Mouse (Mus musculus): ENCODE measurements around the gene Wfdc15a. TPM values are rescaled to one million over a fixed set of nuclear protein-coding genes. Genes with fewer than 3 reads are reported as not detected.

Gene Wfdc15a
- total and polyA plus RNA-seq, 3 experiments: not detected

DNA sequence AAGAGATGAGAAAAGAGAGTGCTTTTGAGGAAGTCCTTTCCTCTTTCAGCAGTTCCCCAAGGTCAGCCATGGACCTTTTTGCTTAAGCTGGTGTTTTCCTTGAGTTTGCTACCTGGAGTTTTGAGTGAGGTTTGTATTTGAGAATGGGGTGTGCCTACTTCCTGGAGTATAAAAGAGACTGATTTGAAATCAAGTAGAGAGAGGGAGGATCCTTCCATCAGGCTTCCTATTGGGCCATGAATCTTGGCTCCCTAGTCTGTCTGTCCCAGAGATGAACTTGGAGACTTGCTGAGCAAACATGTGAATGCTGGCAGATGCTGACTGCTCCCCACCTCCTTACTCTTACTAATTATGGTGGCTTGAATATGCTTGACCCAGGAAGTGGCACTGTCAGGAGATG, 7.7 kb downstream of the Wfdc15a start:
- H3K27me3 ChIP-seq (replicated peaks): no peaks in the 10 kb centered on the region
- no peak for DNase-seq (ENCODE audit: extremely low read depth)
- peaks cover 9% of the 10 kb centered on the region for H3K9me3 ChIP-seq (replicated peaks; ENCODE audit: low read length)
- H3K4me1 ChIP-seq (ENCODE audit: control insufficient read depth in 1 of 2, insufficient read depth in 2 of 2): peaks cover 19 to 32% of the 10 kb centered on the region in 2 experiments
- no peak overlapping the region for H3K27ac ChIP-seq (ENCODE audit: insufficient read depth, low read depth)
- H3K4me3 ChIP-seq (replicated peaks in 1 of 3; ENCODE audit: low read depth in 2 of 3, low read length in 2 of 3, poor library complexity in 1 of 3): no peak overlapping the region
- in situ Hi-C loops (cut with MboI; ENCODE audit: low pct_ligation_motif_present, low pct_unique_long_range_greater_than_20kb, low sequenced_read_pairs) (no loop called here), dilution Hi-C loops (cut with MboI; ENCODE audit: extremely low pct_ligation_motif_present, extremely low pct_unique_long_range_greater_than_20kb, low sequenced_read_pairs) (no loop called here)
- no peaks in the 10 kb centered on the region for H3K36me3 ChIP-seq (replicated peaks in 1 of 2; ENCODE audit: control insufficient read depth in 1 of 2, insufficient read depth in 1 of 2, low read length in 1 of 2)
- H3K79me2 ChIP-seq (replicated peaks; ENCODE audit: control insufficient read depth, extremely low read depth, insufficient read depth, poor library complexity, severe bottlenecking): no peaks in the 10 kb centered on the region
- H3K9ac ChIP-seq (ENCODE audit: insufficient read depth, low read depth): no peak overlapping the region
- H3K4me2 ChIP-seq (ENCODE audit: insufficient read depth, low read depth, poor library complexity, severe bottlenecking): no peak overlapping the region
- no peak for TF ChIP-seq RCOR1 (conservative IDR thresholded peaks at IDR 0.05; ENCODE audit: low read depth, low read length)
- TF ChIP-seq GABPA (IDR thresholded peaks at IDR 0.05; ENCODE audit: insufficient replicate concordance, low read depth, low read length): no peak
- TF ChIP-seq E2F4 (IDR thresholded peaks at IDR 0.05; ENCODE audit: insufficient replicate concordance, low read depth, low read length): no peak
- TF ChIP-seq JUND (conservative IDR thresholded peaks at IDR 0.05; ENCODE audit: low read depth, low read length): no peak
- no peak for TF ChIP-seq ZKSCAN1 (IDR thresholded peaks at IDR 0.05; ENCODE audit: borderline replicate concordance, low read depth, low read length)
- TF ChIP-seq POLR2A (IDR thresholded peaks at IDR 0.05; ENCODE audit: low read depth, low read length): no peak
- no peak for TF ChIP-seq USF2 (conservative IDR thresholded peaks at IDR 0.05; ENCODE audit: low read depth, low read length)
- no peak for TF ChIP-seq PAX5 (IDR thresholded peaks at IDR 0.05; ENCODE audit: low read length)
- TF ChIP-seq CHD1 (IDR thresholded peaks at IDR 0.05; ENCODE audit: low read depth, low read length): no peak
- no peak for TF ChIP-seq HCFC1 (IDR thresholded peaks at IDR 0.05; ENCODE audit: low read depth, low read length)
- no peak for TF ChIP-seq EP300 (IDR thresholded peaks at IDR 0.05; ENCODE audit: low read length)
- TF ChIP-seq MXI1 (IDR thresholded peaks at IDR 0.05; ENCODE audit: low read depth, low read length): no peak
- TF ChIP-seq ZC3H11A (IDR thresholded peaks at IDR 0.05; ENCODE audit: low read depth, low read length): no peak
- no peak for TF ChIP-seq BHLHE40 (IDR thresholded peaks at IDR 0.05; ENCODE audit: low read depth, low read length)

DNA sequence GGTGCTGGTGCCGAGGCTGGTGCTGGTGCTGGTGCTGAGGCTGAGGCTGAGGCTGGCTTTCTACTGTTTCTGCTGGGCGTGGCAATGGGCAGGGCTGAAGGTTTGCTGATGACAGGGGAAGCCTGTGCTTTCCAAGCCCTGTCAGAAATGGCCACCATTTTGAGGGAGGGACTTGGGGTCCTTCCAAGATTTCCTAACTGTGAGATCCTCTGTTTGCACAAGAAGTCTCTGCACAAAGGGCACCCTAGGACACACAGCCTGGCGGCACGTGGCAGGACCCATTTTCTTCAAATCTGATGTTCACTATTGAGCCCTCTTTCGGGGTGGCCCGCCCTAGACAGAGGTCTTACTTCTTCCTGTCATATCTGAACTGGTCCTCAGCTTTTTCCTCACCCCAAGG, 9.4 kb downstream of the Wfdc15a start, which contains the start of gene Wfdc12:
Gene Wfdc12, minus strand, starts transcription at position 33 of the 400 bp plus-strand sequence.
- Histone ChIP-seq H3K36me3 (replicated peaks in 1 of 2; ENCODE audit: control insufficient read depth in 1 of 2, insufficient read depth in 1 of 2, low read length in 1 of 2) (peaks cover 0 to under 1% of the 10 kb centered on the region in 2 experiments), H3K27me3 (replicated peaks) (no peaks in the 10 kb centered on the region), H3K4me1 (ENCODE audit: control insufficient read depth in 1 of 2, insufficient read depth in 2 of 2) (peaks cover 11 to 18% of the 10 kb centered on the region in 2 experiments), H3K27ac (ENCODE audit: insufficient read depth, low read depth) (no peak within 1 kb of the TSS), H3K4me3 (replicated peaks in 1 of 3; ENCODE audit: low read depth in 2 of 3, low read length in 2 of 3, poor library complexity in 1 of 3) (no peak within 1 kb of the TSS), H3K79me2 (replicated peaks; ENCODE audit: control insufficient read depth, extremely low read depth, insufficient read depth, poor library complexity, severe bottlenecking) (no peaks in the 10 kb centered on the region), H3K9ac (ENCODE audit: insufficient read depth, low read depth) (no peak within 1 kb of the TSS), H3K9me3 (replicated peaks; ENCODE audit: low read length) (peaks cover 9% of the 10 kb centered on the region), H3K4me2 (ENCODE audit: insufficient read depth, low read depth, poor library complexity, severe bottlenecking) (no peak within 1 kb of the TSS)
- in situ Hi-C loops (cut with MboI; ENCODE audit: low pct_ligation_motif_present, low pct_unique_long_range_greater_than_20kb, low sequenced_read_pairs): no loop called here
- dilution Hi-C loops (cut with MboI; ENCODE audit: extremely low pct_ligation_motif_present, extremely low pct_unique_long_range_greater_than_20kb, low sequenced_read_pairs): no loop called here
- no peak for DNase-seq (ENCODE audit: extremely low read depth)
- no peak for TF ChIP-seq TCF12 (IDR thresholded peaks at IDR 0.05; ENCODE audit: low read depth, low read length)
- no peak for TF ChIP-seq BHLHE40 (IDR thresholded peaks at IDR 0.05; ENCODE audit: low read depth, low read length)
- TF ChIP-seq KAT2A (IDR thresholded peaks at IDR 0.05; ENCODE audit: insufficient replicate concordance, low read length): no peak
- TF ChIP-seq JUND (conservative IDR thresholded peaks at IDR 0.05; ENCODE audit: low read depth, low read length): no peak
- no peak for TF ChIP-seq POLR2A (IDR thresholded peaks at IDR 0.05; ENCODE audit: low read depth, low read length)
- TF ChIP-seq MAFK (IDR thresholded peaks at IDR 0.05; ENCODE audit: insufficient replicate concordance, low read length): no peak
- no peak for TF ChIP-seq HCFC1 (IDR thresholded peaks at IDR 0.05; ENCODE audit: low read depth, low read length)
- TF ChIP-seq CTCF (conservative IDR thresholded peaks at IDR 0.05 in 1 of 2, IDR thresholded peaks at IDR 0.05 in 1 of 2; ENCODE audit: low read depth in 2 of 2, low read length in 2 of 2): no peak
- no peak for TF ChIP-seq POLR2AphosphoS2 (IDR thresholded peaks at IDR 0.05; ENCODE audit: low read depth, low read length)
- TF ChIP-seq RCOR1 (conservative IDR thresholded peaks at IDR 0.05; ENCODE audit: low read depth, low read length): no peak

All from CH12.LX (cell line).